Mouse (Mus musculus): ENCODE results near the gene Eya4. TPM values are rescaled to one million over a fixed set of nuclear protein-coding genes. Genes with fewer than 3 reads are reported as not detected.

The Eya4 gene
- total RNA-seq, 2 experiments from 2014 or later: 0.68 TPM; not detected in 1

GRCm38 (mm10) chr10:23236918-23237317 lies 113.7 kb downstream of the Eya4 start:
- no peak for ATAC-seq (replicated peaks; ENCODE audit: low FRiP score, poor library complexity, severe bottlenecking)

DNA sequence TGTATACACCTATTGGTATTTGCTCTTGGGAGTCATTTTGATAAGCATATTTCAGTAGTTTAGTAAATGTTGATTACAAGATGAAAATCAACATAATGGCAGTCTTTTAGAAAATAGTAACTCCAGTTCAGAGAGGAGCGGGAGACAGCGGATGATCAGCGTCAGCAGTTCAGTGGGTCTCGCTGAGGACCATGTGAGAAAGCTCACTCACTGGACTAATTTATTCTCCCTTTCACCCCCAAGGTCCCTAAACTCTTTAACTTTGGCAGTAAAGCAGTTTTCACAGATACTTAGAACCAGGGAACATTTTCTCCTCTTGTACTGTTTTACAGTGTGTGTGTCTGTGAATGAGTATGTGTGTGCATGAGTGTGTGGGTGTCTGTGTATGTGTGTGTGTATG lies 115.2 kb downstream of the Eya4 start:
- no peak for ATAC-seq (replicated peaks; ENCODE audit: low FRiP score, poor library complexity, severe bottlenecking)

DNA sequence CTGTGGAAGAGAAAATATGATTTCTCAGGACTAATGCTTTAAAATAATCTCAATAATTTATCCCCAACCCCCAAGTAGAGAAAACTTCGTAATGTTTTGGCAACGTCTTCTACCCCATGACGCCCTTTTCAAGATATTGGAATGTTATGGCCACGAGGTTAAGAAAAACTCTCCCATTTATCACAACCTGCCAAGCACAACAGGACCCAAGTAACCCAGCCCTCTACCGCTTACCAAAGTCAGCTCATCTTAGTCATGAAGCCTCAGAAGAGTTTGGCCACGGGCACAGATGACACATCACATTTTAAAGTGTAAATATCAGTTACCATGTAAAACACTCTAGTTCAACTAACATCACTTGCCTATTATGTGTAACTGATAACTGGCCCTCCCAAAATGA lies 117.2 kb downstream of the Eya4 start:
- ATAC-seq (replicated peaks; ENCODE audit: low FRiP score, poor library complexity, severe bottlenecking): no peak

- no peak for ATAC-seq (replicated peaks; ENCODE audit: low FRiP score, poor library complexity, severe bottlenecking)
Observed at GRCm38 (mm10) chr10:23230863-23231262, 119.7 kb downstream of the Eya4 start.

- ATAC-seq (replicated peaks; ENCODE audit: low FRiP score, poor library complexity, severe bottlenecking): no peak
Observed at GRCm38 (mm10) chr10:23223336-23223735, 127.2 kb downstream of the Eya4 start.

DNA sequence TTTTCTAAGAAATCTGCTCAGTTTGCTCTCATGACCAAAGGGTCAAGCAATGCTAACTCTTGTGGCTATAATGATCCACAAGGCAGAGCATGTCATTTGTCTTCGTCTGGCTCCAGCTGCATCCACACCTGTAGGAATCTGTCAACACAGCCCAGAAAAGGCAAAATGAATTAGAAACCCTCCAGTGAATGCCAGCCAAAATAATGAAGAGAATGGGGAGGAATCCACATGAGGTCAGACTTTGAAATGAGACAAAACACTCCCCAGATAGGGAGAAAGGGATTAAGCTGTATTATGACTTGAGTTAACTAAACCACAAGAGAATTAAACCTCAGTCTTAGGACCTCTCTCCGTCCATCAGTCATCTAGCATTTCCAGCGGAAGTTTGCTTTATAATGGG lies 130.2 kb downstream of the Eya4 start:
- no peak for ATAC-seq (replicated peaks; ENCODE audit: low FRiP score, poor library complexity, severe bottlenecking)

GRCm38 (mm10) chr10:23216815-23217214 lies 133.8 kb downstream of the Eya4 start:
- no peak for ATAC-seq (replicated peaks; ENCODE audit: low FRiP score, poor library complexity, severe bottlenecking)

DNA sequence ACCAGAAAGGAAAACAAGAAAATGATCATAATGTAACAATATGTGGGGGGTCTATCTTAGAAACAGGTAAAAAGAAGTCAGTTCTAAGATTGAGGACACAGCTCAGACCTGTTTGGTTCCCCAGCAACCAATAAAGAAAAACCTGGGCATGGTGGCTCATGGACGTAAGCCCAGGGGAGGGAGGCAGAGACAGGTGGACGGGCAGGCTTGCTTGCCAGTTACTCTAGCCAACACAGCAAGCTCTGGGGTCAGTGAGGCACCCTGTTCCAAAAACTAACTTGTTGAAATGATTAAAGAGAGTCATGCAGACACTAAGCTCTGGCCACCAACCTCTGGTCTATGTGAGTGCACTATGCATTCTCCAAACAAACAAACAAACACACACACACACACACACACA lies 139.2 kb downstream of the Eya4 start:
- no peak for ATAC-seq (replicated peaks; ENCODE audit: low FRiP score, poor library complexity, severe bottlenecking)

- no peak for ATAC-seq (replicated peaks; ENCODE audit: low FRiP score, poor library complexity, severe bottlenecking)
Observed at GRCm38 (mm10) chr10:23203885-23204284, 146.7 kb downstream of the Eya4 start.

GRCm38 (mm10) chr10:23203144-23203838 lies 147.3 kb downstream of the Eya4 start:
- ATAC-seq (replicated peaks; ENCODE audit: low FRiP score, poor library complexity, severe bottlenecking): no peak

- no peak for ATAC-seq (replicated peaks; ENCODE audit: low FRiP score, poor library complexity, severe bottlenecking)
Observed at GRCm38 (mm10) chr10:23202591-23202990, 148.0 kb downstream of the Eya4 start.

- ATAC-seq (replicated peaks; ENCODE audit: low FRiP score, poor library complexity, severe bottlenecking): no peak
Observed at GRCm38 (mm10) chr10:23198251-23198650, 152.3 kb downstream of the Eya4 start.

- no peak for ATAC-seq (replicated peaks; ENCODE audit: low FRiP score, poor library complexity, severe bottlenecking)
Observed at GRCm38 (mm10) chr10:23196336-23196735, 154.2 kb downstream of the Eya4 start.

DNA sequence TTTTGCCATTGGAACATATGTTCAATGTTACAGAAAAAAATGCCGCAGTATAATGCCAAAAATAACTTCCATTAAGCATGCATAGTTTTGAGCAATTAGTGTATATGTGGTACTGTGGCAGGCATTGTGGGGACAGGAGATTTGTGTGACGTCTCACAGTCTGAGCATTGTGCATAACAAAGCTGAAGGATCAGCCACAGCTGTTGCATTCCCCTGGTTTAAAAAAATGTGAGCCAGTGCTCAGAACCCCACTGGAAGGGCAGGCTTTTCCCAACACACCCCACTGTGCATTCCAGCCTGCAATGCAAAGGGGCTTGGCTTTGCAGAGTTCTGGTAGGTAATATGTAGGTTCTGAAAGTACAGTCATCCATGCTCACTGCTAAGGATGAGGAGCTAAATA lies 155.2 kb downstream of the Eya4 start:
- no peak for ATAC-seq (replicated peaks; ENCODE audit: low FRiP score, poor library complexity, severe bottlenecking)

DNA sequence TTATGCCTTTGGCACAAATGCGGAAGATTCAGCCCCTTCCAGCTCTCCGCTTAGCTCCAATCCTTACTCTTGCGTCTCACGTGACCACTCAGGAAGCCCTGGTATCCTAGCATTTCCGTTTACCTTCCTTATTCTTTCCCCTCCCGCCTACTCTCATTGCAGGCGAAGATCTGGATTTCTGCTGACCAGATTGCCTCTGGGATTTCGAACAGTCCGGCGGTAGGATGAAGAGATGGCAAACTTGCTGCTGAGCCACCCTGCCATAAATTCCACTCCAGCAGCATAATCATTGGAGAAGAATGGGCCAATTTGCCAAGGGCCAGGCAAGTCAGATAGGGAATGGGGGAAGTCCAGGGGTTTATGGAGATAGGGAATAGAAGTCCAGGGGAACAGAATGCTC lies 160.8 kb downstream of the Eya4 start:
- no peak for ATAC-seq (replicated peaks; ENCODE audit: low FRiP score, poor library complexity, severe bottlenecking)

DNA sequence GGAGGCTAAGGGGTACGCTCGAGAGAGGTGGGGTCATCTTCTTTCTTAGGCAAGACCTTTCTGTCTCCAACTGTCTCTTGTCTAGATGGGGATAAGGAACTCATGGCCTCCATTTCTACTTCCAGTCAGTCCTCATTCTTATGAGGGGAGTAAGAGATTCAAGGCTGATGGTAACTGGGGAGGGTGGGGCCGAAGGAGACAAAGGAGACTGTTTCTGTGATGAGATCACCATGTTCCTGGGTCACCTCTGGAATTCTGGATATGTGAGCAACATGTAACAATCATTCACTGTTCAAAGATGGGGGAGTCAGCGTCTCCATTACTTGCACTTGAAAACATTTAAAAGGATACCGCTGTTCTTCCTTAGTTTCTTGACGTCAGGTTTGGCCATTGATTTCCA lies 165.2 kb downstream of the Eya4 start:
- ATAC-seq (replicated peaks; ENCODE audit: low FRiP score, poor library complexity, severe bottlenecking): no peak

- no peak for ATAC-seq (replicated peaks; ENCODE audit: low FRiP score, poor library complexity, severe bottlenecking)
Observed at GRCm38 (mm10) chr10:23181572-23182493, 168.8 kb downstream of the Eya4 start.

DNA sequence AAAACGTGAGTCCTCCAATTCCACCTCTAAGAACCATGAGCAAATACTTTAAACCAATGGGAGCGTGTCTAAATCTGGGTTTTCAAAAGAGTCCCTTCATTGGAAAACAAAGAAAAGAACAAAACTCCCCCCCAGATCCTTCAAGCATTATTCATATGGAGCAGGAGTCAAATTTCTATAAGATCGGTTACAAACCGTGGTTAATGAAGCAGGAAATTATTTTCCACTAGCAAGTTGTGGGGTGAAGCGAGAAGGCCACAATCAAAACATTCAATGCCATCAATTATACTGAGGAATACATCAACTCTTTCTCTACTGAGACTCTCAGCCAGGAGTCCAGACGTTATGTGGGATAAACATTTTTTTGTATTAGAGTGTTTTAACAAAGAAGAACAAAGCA lies 171.3 kb downstream of the Eya4 start:
- ATAC-seq (replicated peaks; ENCODE audit: low FRiP score, poor library complexity, severe bottlenecking): no peak

DNA sequence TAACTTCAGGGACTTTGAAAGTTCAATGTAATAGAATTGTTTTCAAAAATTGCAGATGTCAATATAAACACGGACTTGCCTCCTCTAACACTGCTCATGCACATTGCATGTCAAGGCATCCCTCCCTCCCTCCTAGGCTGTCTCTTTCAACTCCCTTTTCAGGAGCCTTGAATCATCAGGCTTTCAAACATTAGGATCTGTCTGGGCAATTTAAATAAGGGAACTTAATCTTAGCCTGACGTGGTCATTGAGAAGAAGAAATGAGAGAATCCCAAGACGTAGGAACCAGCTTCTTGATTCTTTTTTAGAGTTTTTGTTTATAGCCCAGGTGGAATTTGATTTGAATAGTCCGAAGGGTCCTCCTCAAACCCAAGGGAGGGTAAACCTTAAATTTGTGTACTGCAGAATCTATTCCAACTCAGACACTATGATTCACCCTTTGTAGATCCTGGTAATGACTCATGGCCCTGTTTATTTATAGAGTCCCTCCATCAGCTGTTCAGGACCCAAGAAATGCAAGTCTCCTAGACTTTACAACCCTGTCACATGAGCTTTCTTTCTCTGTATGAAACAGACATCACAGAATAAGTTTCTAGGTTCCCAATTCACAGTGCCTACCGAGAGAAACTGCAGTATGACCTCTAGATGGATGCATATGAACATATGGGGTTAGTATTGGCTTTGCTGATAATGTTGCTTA lies 173.1 kb downstream of the Eya4 start:
- no peak for ATAC-seq (replicated peaks; ENCODE audit: low FRiP score, poor library complexity, severe bottlenecking)

DNA sequence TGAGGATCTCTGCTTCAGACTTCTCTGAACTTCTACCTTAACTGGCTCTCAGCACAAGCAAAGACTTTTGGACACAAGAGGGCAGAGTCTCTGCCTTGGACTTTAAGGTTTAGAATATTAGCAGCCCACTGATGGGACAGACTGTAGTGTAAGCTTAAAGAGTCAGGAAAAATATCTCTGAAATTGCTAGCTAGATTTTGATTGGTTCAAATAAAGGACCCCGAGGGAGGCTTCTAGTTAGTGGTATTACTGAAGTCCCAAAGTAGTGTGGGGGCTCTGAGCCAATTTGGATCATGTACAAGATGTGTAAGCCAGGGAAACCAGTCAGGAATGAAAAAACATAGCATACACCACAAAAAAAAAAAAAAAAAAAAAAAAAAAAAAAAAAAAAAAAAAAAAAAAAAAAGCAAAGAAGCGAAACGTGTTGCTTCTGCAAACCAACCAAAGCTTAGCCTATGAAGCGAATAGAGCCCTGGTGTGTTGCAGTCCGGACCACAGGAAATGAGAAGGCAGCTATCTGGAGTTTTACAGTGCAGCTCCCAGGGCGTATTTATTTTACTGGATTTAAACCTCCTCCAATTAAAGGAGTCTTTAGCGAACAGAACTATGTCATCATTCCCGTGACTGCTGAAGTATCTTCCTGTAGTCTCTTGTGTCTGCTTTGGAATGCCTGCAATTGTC lies 173.8 kb downstream of the Eya4 start:
- no peak for ATAC-seq (replicated peaks; ENCODE audit: low FRiP score, poor library complexity, severe bottlenecking)
